Mouse (Mus musculus): ENCODE results near the gene Plxna4. TPM values are rescaled to one million over a fixed set of nuclear protein-coding genes. Genes with fewer than 3 reads are reported as not detected.

Plxna4 gene
- total and polyA plus RNA-seq, 3 experiments = not detected

- dilution Hi-C loops (cut with MboI; ENCODE audit: extremely low pct_ligation_motif_present, extremely low pct_unique_long_range_greater_than_20kb, low sequenced_read_pairs) = no loop called here
These were observed 61.2 kb downstream of the Plxna4 start for GRCm38 (mm10) chr6:32526762-32527161.

GRCm38 (mm10) chr6:32520097-32520496 lies 67.9 kb downstream of the Plxna4 start:
- in situ Hi-C loops (cut with MboI; ENCODE audit: low pct_ligation_motif_present, low pct_unique_long_range_greater_than_20kb, low sequenced_read_pairs) (no loop called here), dilution Hi-C loops (cut with MboI; ENCODE audit: extremely low pct_ligation_motif_present, extremely low pct_unique_long_range_greater_than_20kb, low sequenced_read_pairs) (no loop called here)
- H3K36me3 ChIP-seq (replicated peaks in 1 of 2; ENCODE audit: control insufficient read depth in 1 of 2, insufficient read depth in 1 of 2, low read length in 1 of 2) = no peaks in the 10 kb centered on the region

More at GRCm38 (mm10) chr6:32526762-32527161, 61.2 kb downstream of the Plxna4 start:
- Histone ChIP-seq H3K36me3 (replicated peaks in 1 of 2; ENCODE audit: control insufficient read depth in 1 of 2, insufficient read depth in 1 of 2, low read length in 1 of 2) (no peaks in the 10 kb centered on the region), H3K27me3 (replicated peaks) (peaks cover 51% of the 10 kb centered on the region), H3K9ac (ENCODE audit: insufficient read depth, low read depth) (no peak overlapping the region), H3K4me3 (replicated peaks in 1 of 3; ENCODE audit: low read depth in 2 of 3, low read length in 2 of 3, poor library complexity in 1 of 3) (no peak overlapping the region), H3K79me2 (replicated peaks; ENCODE audit: control insufficient read depth, extremely low read depth, insufficient read depth, poor library complexity, severe bottlenecking) (no peaks in the 10 kb centered on the region), H3K27ac (ENCODE audit: insufficient read depth, low read depth) (no peak overlapping the region), H3K9me3 (replicated peaks; ENCODE audit: low read length) (no peaks in the 10 kb centered on the region), H3K4me1 (ENCODE audit: control insufficient read depth in 1 of 2, insufficient read depth in 2 of 2) (no peaks in the 10 kb centered on the region), H3K4me2 (ENCODE audit: insufficient read depth, low read depth, poor library complexity, severe bottlenecking) (no peak overlapping the region)
- TF ChIP-seq SIN3A (IDR thresholded peaks at IDR 0.05; ENCODE audit: low read length) (no peak), KAT2A (IDR thresholded peaks at IDR 0.05; ENCODE audit: insufficient replicate concordance, low read length) (no peak), ZKSCAN1 (IDR thresholded peaks at IDR 0.05; ENCODE audit: borderline replicate concordance, low read depth, low read length) (no peak), MEF2A (IDR thresholded peaks at IDR 0.05; ENCODE audit: borderline replicate concordance, low read depth, low read length) (no peak), MAFK (IDR thresholded peaks at IDR 0.05; ENCODE audit: insufficient replicate concordance, low read length) (no peak), TCF12 (IDR thresholded peaks at IDR 0.05; ENCODE audit: low read depth, low read length) (no peak)
- DNase-seq (ENCODE audit: extremely low read depth) = no peak
- in situ Hi-C loops (cut with MboI; ENCODE audit: low pct_ligation_motif_present, low pct_unique_long_range_greater_than_20kb, low sequenced_read_pairs) = no loop called here

GRCm38 (mm10) chr6:32518617-32519016 lies 69.4 kb downstream of the Plxna4 start:
- no peak for DNase-seq (ENCODE audit: extremely low read depth)
- no peak overlapping the region for H3K9ac ChIP-seq (ENCODE audit: insufficient read depth, low read depth)
- peaks cover 44% of the 10 kb centered on the region for H3K27me3 ChIP-seq (replicated peaks)
- dilution Hi-C loops (cut with MboI; ENCODE audit: extremely low pct_ligation_motif_present, extremely low pct_unique_long_range_greater_than_20kb, low sequenced_read_pairs) = no loop called here
- H3K4me1 ChIP-seq (ENCODE audit: control insufficient read depth in 1 of 2, insufficient read depth in 2 of 2) = no peaks in the 10 kb centered on the region
- no peaks in the 10 kb centered on the region for H3K79me2 ChIP-seq (replicated peaks; ENCODE audit: control insufficient read depth, extremely low read depth, insufficient read depth, poor library complexity, severe bottlenecking)
- no peak for TF ChIP-seq NRF1 (IDR thresholded peaks at IDR 0.05; ENCODE audit: low read depth, low read length)
- no peak for TF ChIP-seq SIN3A (IDR thresholded peaks at IDR 0.05; ENCODE audit: low read length)
- no peak for TF ChIP-seq USF1 (IDR thresholded peaks at IDR 0.05; ENCODE audit: low read depth, low read length)
- TF ChIP-seq ELF1 (IDR thresholded peaks at IDR 0.05; ENCODE audit: low read depth, low read length) = no peak
- in situ Hi-C loops (cut with MboI; ENCODE audit: low pct_ligation_motif_present, low pct_unique_long_range_greater_than_20kb, low sequenced_read_pairs) = no loop called here
- no peak overlapping the region for H3K27ac ChIP-seq (ENCODE audit: insufficient read depth, low read depth)
- no peaks in the 10 kb centered on the region for H3K9me3 ChIP-seq (replicated peaks; ENCODE audit: low read length)
- no peaks in the 10 kb centered on the region for H3K36me3 ChIP-seq (replicated peaks in 1 of 2; ENCODE audit: control insufficient read depth in 1 of 2, insufficient read depth in 1 of 2, low read length in 1 of 2)
- no peak overlapping the region for H3K4me3 ChIP-seq (replicated peaks in 1 of 3; ENCODE audit: low read depth in 2 of 3, low read length in 2 of 3, poor library complexity in 1 of 3)
- H3K4me2 ChIP-seq (ENCODE audit: insufficient read depth, low read depth, poor library complexity, severe bottlenecking) = no peak overlapping the region

More at GRCm38 (mm10) chr6:32520097-32520496, 67.9 kb downstream of the Plxna4 start:
- Histone ChIP-seq H3K9ac (ENCODE audit: insufficient read depth, low read depth) (no peak overlapping the region), H3K27ac (ENCODE audit: insufficient read depth, low read depth) (no peak overlapping the region), H3K4me2 (ENCODE audit: insufficient read depth, low read depth, poor library complexity, severe bottlenecking) (no peak overlapping the region), H3K27me3 (replicated peaks) (peaks cover 50% of the 10 kb centered on the region), H3K79me2 (replicated peaks; ENCODE audit: control insufficient read depth, extremely low read depth, insufficient read depth, poor library complexity, severe bottlenecking) (no peaks in the 10 kb centered on the region), H3K4me1 (ENCODE audit: control insufficient read depth in 1 of 2, insufficient read depth in 2 of 2) (no peaks in the 10 kb centered on the region), H3K9me3 (replicated peaks; ENCODE audit: low read length) (no peaks in the 10 kb centered on the region), H3K4me3 (replicated peaks in 1 of 3; ENCODE audit: low read depth in 2 of 3, low read length in 2 of 3, poor library complexity in 1 of 3) (no peak overlapping the region)
- DNase-seq (ENCODE audit: extremely low read depth) = no peak
- TF ChIP-seq SMC3 (IDR thresholded peaks at IDR 0.05; ENCODE audit: low read depth, low read length) (no peak), MYC (IDR thresholded peaks at IDR 0.05; ENCODE audit: low read depth, low read length) (no peak), EP300 (IDR thresholded peaks at IDR 0.05; ENCODE audit: low read length) (no peak), E2F4 (IDR thresholded peaks at IDR 0.05; ENCODE audit: insufficient replicate concordance, low read depth, low read length) (no peak), MAFK (IDR thresholded peaks at IDR 0.05; ENCODE audit: insufficient replicate concordance, low read length) (no peak), MEF2A (IDR thresholded peaks at IDR 0.05; ENCODE audit: borderline replicate concordance, low read depth, low read length) (no peak)
